Mouse (Mus musculus) lung, adult 2 months (tissue): ENCODE data around the gene Myh9.
A peak's percentile ranks its signal among the peaks of the same experiment; 100 is the strongest.

ENCODE experiments used
- CTCF ChIP-seq: fragments of 200-500 bp; IDR thresholded peaks from 2 replicates; pipeline ENCODE4 v1.5.1; 2011; ENCODE audit warnings: mild to moderate bottlenecking, low read length, control low read depth; ENCODE audit not compliant: insufficient read depth
- POLR2A ChIP-seq: fragments of 200-500 bp; IDR thresholded peaks from 2 replicates; pipeline ENCODE4 v1.6.1; 2011; ENCODE audit warnings: low read depth, mild to moderate bottlenecking, control low read depth, low read length, borderline replicate concordance; ENCODE audit errors: extremely low read depth

- TF ChIP-seq CTCF (no peak), POLR2A (peak; percentile 23; the same call in 1 of the 2 replicates)
These were observed 1.3 kb downstream of the Myh9 start for GRCm38 (mm10) chr15:77840450-77841360.
